Mouse (Mus musculus): ENCODE results near the gene Ftl1. TPM values are rescaled to one million over a fixed set of nuclear protein-coding genes. Genes with fewer than 3 reads are reported as not detected.

Ftl1 gene
- polyA plus RNA-seq, 1 experiment from 2014 or later: 4,320 TPM

- Histone ChIP-seq H3K9me3 (replicated peaks; ENCODE audit: control insufficient read depth, low read length) (no peaks in the 10 kb centered on the region), H3K36me3 (ENCODE audit: control insufficient read depth, insufficient read depth, low read length) (peaks cover 2% of the 10 kb centered on the region; the same call in 1 of the 2 replicates), H3K4me3 (ENCODE audit: low read depth, low read length) (peak overlapping the region; percentile 86), H3K4me2 (peak overlapping the region; percentile 96), H3K4me1 (ENCODE audit: control insufficient read depth, insufficient read depth, low read length) (peaks cover 38% of the 10 kb centered on the region), H3K27me3 (ENCODE audit: control insufficient read depth, insufficient read depth, low read length) (no peaks in the 10 kb centered on the region), H3K9ac (ENCODE audit: low read depth, low read length) (peak overlapping the region; percentile 95), H3K27ac (ENCODE audit: low read depth, low read length) (peak overlapping the region; percentile 84)
- 2% methylated on average over 16 of the region's 16 CpGs for WGBS (ENCODE audit: insufficient replicate concordance)
- no peak for ATAC-seq (replicated peaks; ENCODE audit: insufficient number of reproducible peaks, low FRiP score, low TSS enrichment)
Measured at GRCm38 (mm10) chr7:45435038-45435437, 24.6 kb downstream of the Ftl1 start.

GRCm38 (mm10) chr7:45434203-45435015, 25.3 kb downstream of the Ftl1 start, which contains the start of gene Gys1:
Gene Gys1, plus strand, starts transcription at chr7:45434844.
- Histone ChIP-seq H3K4me3 (ENCODE audit: low read depth, low read length) (peak within 1 kb of the TSS; percentile 86), H3K27ac (ENCODE audit: low read depth, low read length) (peak within 1 kb of the TSS; percentile 91), H3K4me2 (peak within 1 kb of the TSS; percentile 96), H3K36me3 (ENCODE audit: control insufficient read depth, insufficient read depth, low read length) (peaks cover 6% of the 10 kb centered on the region; the same call in 1 of the 2 replicates), H3K9ac (ENCODE audit: low read depth, low read length) (peak within 1 kb of the TSS; percentile 95), H3K4me1 (ENCODE audit: control insufficient read depth, insufficient read depth, low read length) (peaks cover 38% of the 10 kb centered on the region), H3K9me3 (replicated peaks; ENCODE audit: control insufficient read depth, low read length) (no peaks in the 10 kb centered on the region), H3K27me3 (ENCODE audit: control insufficient read depth, insufficient read depth, low read length) (no peaks in the 10 kb centered on the region)
- peak; percentile 93 for ATAC-seq (replicated peaks; ENCODE audit: insufficient number of reproducible peaks, low FRiP score, low TSS enrichment)
- 1% methylated on average over 45 of the region's 45 CpGs for WGBS (ENCODE audit: insufficient replicate concordance)

GRCm38 (mm10) chr7:45433835-45434202, 25.9 kb downstream of the Ftl1 start:
- WGBS (ENCODE audit: insufficient replicate concordance): 2% methylated on average over 7 of the region's 7 CpGs
- ATAC-seq (replicated peaks; ENCODE audit: insufficient number of reproducible peaks, low FRiP score, low TSS enrichment): no peak

GRCm38 (mm10) chr7:45426556-45426955, 33.1 kb downstream of the Ftl1 start:
- Histone ChIP-seq H3K4me2 (no peak overlapping the region), H3K9ac (ENCODE audit: low read depth, low read length) (no peak overlapping the region), H3K27ac (ENCODE audit: low read depth, low read length) (no peak overlapping the region), H3K36me3 (ENCODE audit: control insufficient read depth, insufficient read depth, low read length) (peaks cover 42% of the 10 kb centered on the region), H3K4me1 (ENCODE audit: control insufficient read depth, insufficient read depth, low read length) (no peaks in the 10 kb centered on the region), H3K9me3 (replicated peaks; ENCODE audit: control insufficient read depth, low read length) (no peaks in the 10 kb centered on the region), H3K4me3 (ENCODE audit: low read depth, low read length) (no peak overlapping the region), H3K27me3 (ENCODE audit: control insufficient read depth, insufficient read depth, low read length) (no peaks in the 10 kb centered on the region)
- no peak for ATAC-seq (replicated peaks; ENCODE audit: insufficient number of reproducible peaks, low FRiP score, low TSS enrichment)
- 90% methylated on average over 8 of the region's 8 CpGs for WGBS (ENCODE audit: insufficient replicate concordance)

More at GRCm38 (mm10) chr7:45433835-45434202, 25.9 kb downstream of the Ftl1 start:
- Histone ChIP-seq H3K9me3 (replicated peaks; ENCODE audit: control insufficient read depth, low read length) (no peaks in the 10 kb centered on the region), H3K4me3 (ENCODE audit: low read depth, low read length) (peak overlapping the region; percentile 86), H3K9ac (ENCODE audit: low read depth, low read length) (peak overlapping the region; percentile 87), H3K27ac (ENCODE audit: low read depth, low read length) (peak overlapping the region; percentile 91; the same call in 1 of the 2 replicates), H3K36me3 (ENCODE audit: control insufficient read depth, insufficient read depth, low read length) (peaks cover 10% of the 10 kb centered on the region; the same call in 1 of the 2 replicates), H3K4me1 (ENCODE audit: control insufficient read depth, insufficient read depth, low read length) (peaks cover 38% of the 10 kb centered on the region), H3K4me2 (peak overlapping the region; percentile 96), H3K27me3 (ENCODE audit: control insufficient read depth, insufficient read depth, low read length) (no peaks in the 10 kb centered on the region)

GRCm38 (mm10) chr7:45421194-45421593, 38.5 kb downstream of the Ftl1 start:
- ATAC-seq (replicated peaks; ENCODE audit: insufficient number of reproducible peaks, low FRiP score, low TSS enrichment): no peak
- Histone ChIP-seq H3K9me3 (replicated peaks; ENCODE audit: control insufficient read depth, low read length) (no peaks in the 10 kb centered on the region), H3K27me3 (ENCODE audit: control insufficient read depth, insufficient read depth, low read length) (peaks cover 52% of the 10 kb centered on the region), H3K4me1 (ENCODE audit: control insufficient read depth, insufficient read depth, low read length) (peaks cover 10% of the 10 kb centered on the region; the same call in 1 of the 2 replicates), H3K27ac (ENCODE audit: low read depth, low read length) (no peak overlapping the region), H3K4me3 (ENCODE audit: low read depth, low read length) (no peak overlapping the region), H3K9ac (ENCODE audit: low read depth, low read length) (no peak overlapping the region), H3K36me3 (ENCODE audit: control insufficient read depth, insufficient read depth, low read length) (peaks cover 32% of the 10 kb centered on the region), H3K4me2 (no peak overlapping the region)
- WGBS (ENCODE audit: insufficient replicate concordance): 88% methylated on average over 14 of the region's 14 CpGs

- H3K36me3 ChIP-seq (ENCODE audit: control insufficient read depth, insufficient read depth, low read length): peaks cover 32% of the 10 kb centered on the region
Measured at GRCm38 (mm10) chr7:45420615-45420919, 39.1 kb downstream of the Ftl1 start, which contains the start of gene Lhb. Gene Lhb, plus strand, starts transcription at chr7:45420820.

GRCm38 (mm10) chr7:45419859-45420614, 39.6 kb downstream of the Ftl1 start:
- peak overlapping the region; percentile 34; the same call in 1 of the 2 replicates for H3K4me2 ChIP-seq
- H3K27ac ChIP-seq (ENCODE audit: low read depth, low read length): no peak overlapping the region
- H3K27me3 ChIP-seq (ENCODE audit: control insufficient read depth, insufficient read depth, low read length): peaks cover 63% of the 10 kb centered on the region
- ATAC-seq (replicated peaks; ENCODE audit: insufficient number of reproducible peaks, low FRiP score, low TSS enrichment): no peak
- H3K36me3 ChIP-seq (ENCODE audit: control insufficient read depth, insufficient read depth, low read length): peaks cover 29% of the 10 kb centered on the region
- no peaks in the 10 kb centered on the region for H3K9me3 ChIP-seq (replicated peaks; ENCODE audit: control insufficient read depth, low read length)
- H3K4me3 ChIP-seq (ENCODE audit: low read depth, low read length): no peak overlapping the region
- H3K9ac ChIP-seq (ENCODE audit: low read depth, low read length): no peak overlapping the region
- H3K4me1 ChIP-seq (ENCODE audit: control insufficient read depth, insufficient read depth, low read length): peaks cover 17% of the 10 kb centered on the region
- WGBS (ENCODE audit: insufficient replicate concordance): 9% methylated on average over 27 of the region's 27 CpGs

More at GRCm38 (mm10) chr7:45420615-45420919, 39.1 kb downstream of the Ftl1 start, which contains the start of gene Lhb:
- Histone ChIP-seq H3K4me2 (peak within 1 kb of the TSS; percentile 34; the same call in 1 of the 2 replicates), H3K4me1 (ENCODE audit: control insufficient read depth, insufficient read depth, low read length) (peaks cover 13% of the 10 kb centered on the region), H3K9me3 (replicated peaks; ENCODE audit: control insufficient read depth, low read length) (no peaks in the 10 kb centered on the region), H3K4me3 (ENCODE audit: low read depth, low read length) (no peak within 1 kb of the TSS), H3K27me3 (ENCODE audit: control insufficient read depth, insufficient read depth, low read length) (peaks cover 58% of the 10 kb centered on the region), H3K9ac (ENCODE audit: low read depth, low read length) (no peak within 1 kb of the TSS), H3K27ac (ENCODE audit: low read depth, low read length) (no peak within 1 kb of the TSS)
- no peak for ATAC-seq (replicated peaks; ENCODE audit: insufficient number of reproducible peaks, low FRiP score, low TSS enrichment)
- 55% methylated on average over 6 of the region's 6 CpGs for WGBS (ENCODE audit: insufficient replicate concordance)

- whole genome bisulfite sequencing (ENCODE audit: insufficient replicate concordance): 12% methylated on average over 13 of the region's 13 CpGs
- Histone ChIP-seq H3K9me3 (replicated peaks; ENCODE audit: control insufficient read depth, low read length) (no peaks in the 10 kb centered on the region), H3K27me3 (ENCODE audit: control insufficient read depth, insufficient read depth, low read length) (peaks cover 81% of the 10 kb centered on the region), H3K9ac (ENCODE audit: low read depth, low read length) (0 out of 2 replicates have a peak overlapping the region, but pooled peaks have one; percentile 23), H3K4me3 (ENCODE audit: low read depth, low read length) (no peak overlapping the region), H3K4me2 (peak overlapping the region; percentile 22; the same call in 1 of the 2 replicates), H3K4me1 (ENCODE audit: control insufficient read depth, insufficient read depth, low read length) (peaks cover 32% of the 10 kb centered on the region), H3K27ac (ENCODE audit: low read depth, low read length) (no peak overlapping the region), H3K36me3 (ENCODE audit: control insufficient read depth, insufficient read depth, low read length) (peaks cover 19% of the 10 kb centered on the region)
- no peak for ATAC-seq (replicated peaks; ENCODE audit: insufficient number of reproducible peaks, low FRiP score, low TSS enrichment)
Measured at GRCm38 (mm10) chr7:45417962-45418492, 41.7 kb downstream of the Ftl1 start.

All from heart, embryonic 11.5 days (tissue).